Mouse (Mus musculus): ENCODE measurements around the gene Pou2f3. TPM values are rescaled to one million over a fixed set of nuclear protein-coding genes. Genes with fewer than 3 reads are reported as not detected.
A peak's percentile ranks its signal among the peaks of the same experiment; 100 is the strongest.

Gene Pou2f3
- not detected in 2 replicates for polyA plus RNA-seq (2014; fragmentation: Nextera tagmentation; extraction: Ambion mirVana)

GRCm38 (mm10) chr9:43210190-43210682 lies at the start of gene Pou2f3:
Gene Pou2f3, minus strand, starts transcription at chr9:43210369.
- Histone ChIP-seq H3K4me2 (ENCODE audit: low read depth) (peak within 1 kb of the TSS; percentile 5; the same call in 1 of the 2 replicates), H3K4me3 (ENCODE audit: low read depth, low read length) (no peak within 1 kb of the TSS), H3K9ac (ENCODE audit: low read length) (peak within 1 kb of the TSS; percentile 35; the same call in 1 of the 2 replicates), H3K36me3 (ENCODE audit: control insufficient read depth, insufficient read depth, low read length) (no peaks in the 10 kb centered on the region), H3K9me3 (ENCODE audit: control insufficient read depth, low read length) (no peaks in the 10 kb centered on the region), H3K27me3 (ENCODE audit: control insufficient read depth, insufficient read depth, low read length) (peaks cover 14% of the 10 kb centered on the region), H3K4me1 (ENCODE audit: control insufficient read depth, insufficient read depth, low read length) (peaks cover 13% of the 10 kb centered on the region), H3K27ac (ENCODE audit: low read depth, low read length) (no peak within 1 kb of the TSS)
- no peak for ATAC-seq (ENCODE audit: insufficient read depth, low FRiP score, low TSS enrichment)
- DNase-seq (ENCODE audit: low spot score): peak; percentile 48
- 3% methylated on average over 13 of the region's 13 CpGs for WGBS

- Histone ChIP-seq H3K9me3 (ENCODE audit: control insufficient read depth, low read length) (no peaks in the 10 kb centered on the region), H3K27me3 (ENCODE audit: control insufficient read depth, insufficient read depth, low read length) (no peaks in the 10 kb centered on the region), H3K4me2 (ENCODE audit: low read depth) (no peak overlapping the region), H3K27ac (ENCODE audit: low read depth, low read length) (peak overlapping the region; percentile 81), H3K36me3 (ENCODE audit: control insufficient read depth, insufficient read depth, low read length) (no peaks in the 10 kb centered on the region), H3K4me3 (ENCODE audit: low read depth, low read length) (no peak overlapping the region), H3K9ac (ENCODE audit: low read length) (peak overlapping the region; percentile 39; the same call in 1 of the 2 replicates), H3K4me1 (ENCODE audit: control insufficient read depth, insufficient read depth, low read length) (peaks cover 7% of the 10 kb centered on the region; the same call in 1 of the 2 replicates)
- DNase-seq (ENCODE audit: low spot score) (peak; percentile 65), ATAC-seq (ENCODE audit: insufficient read depth, low FRiP score, low TSS enrichment) (no peak)
- 4% methylated on average over 5 of the region's 5 CpGs for WGBS
Observed at GRCm38 (mm10) chr9:43253271-43253681, 43.1 kb upstream of the Pou2f3 start.

DNA sequence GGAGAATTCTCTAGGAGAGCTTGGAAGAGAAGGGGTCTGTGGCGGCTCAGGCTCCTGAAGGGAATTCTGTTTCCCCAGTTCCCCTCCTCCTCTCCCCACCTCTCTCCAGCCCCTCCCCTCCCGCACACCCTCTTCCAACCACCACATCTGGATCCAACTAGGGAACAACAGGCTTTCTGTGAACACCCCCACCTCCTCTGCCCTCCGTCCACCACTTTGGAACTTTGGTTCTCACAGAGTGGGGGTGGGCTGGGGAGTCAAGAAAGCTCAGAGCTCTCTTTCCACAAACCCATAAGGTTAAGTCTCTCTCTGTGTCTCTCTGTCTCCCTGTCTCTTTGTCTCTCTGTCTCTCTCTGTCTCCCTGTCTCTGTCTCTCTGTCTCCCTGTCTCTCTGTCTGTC lies 42.6 kb upstream of the Pou2f3 start:
- WGBS: 25% methylated on average over 3 of the region's 3 CpGs
- no peak overlapping the region for H3K4me3 ChIP-seq (ENCODE audit: low read depth, low read length)
- H3K9ac ChIP-seq (ENCODE audit: low read length): peak overlapping the region; percentile 39; the same call in 1 of the 2 replicates
- DNase-seq (ENCODE audit: low spot score): peak; percentile 71
- H3K27me3 ChIP-seq (ENCODE audit: control insufficient read depth, insufficient read depth, low read length): no peaks in the 10 kb centered on the region
- no peak overlapping the region for H3K4me2 ChIP-seq (ENCODE audit: low read depth)
- H3K27ac ChIP-seq (ENCODE audit: low read depth, low read length): peak overlapping the region; percentile 81
- no peak for ATAC-seq (ENCODE audit: insufficient read depth, low FRiP score, low TSS enrichment)
- H3K4me1 ChIP-seq (ENCODE audit: control insufficient read depth, insufficient read depth, low read length): peaks cover 7% of the 10 kb centered on the region; the same call in 1 of the 2 replicates
- no peaks in the 10 kb centered on the region for H3K36me3 ChIP-seq (ENCODE audit: control insufficient read depth, insufficient read depth, low read length)
- H3K9me3 ChIP-seq (ENCODE audit: control insufficient read depth, low read length): no peaks in the 10 kb centered on the region

- H3K27ac ChIP-seq (ENCODE audit: low read depth, low read length): no peak overlapping the region
- no peak for DNase-seq (ENCODE audit: low spot score)
- ATAC-seq (ENCODE audit: insufficient read depth, low FRiP score, low TSS enrichment): no peak
Observed at GRCm38 (mm10) chr9:43251786-43252185, 41.6 kb upstream of the Pou2f3 start.

DNA sequence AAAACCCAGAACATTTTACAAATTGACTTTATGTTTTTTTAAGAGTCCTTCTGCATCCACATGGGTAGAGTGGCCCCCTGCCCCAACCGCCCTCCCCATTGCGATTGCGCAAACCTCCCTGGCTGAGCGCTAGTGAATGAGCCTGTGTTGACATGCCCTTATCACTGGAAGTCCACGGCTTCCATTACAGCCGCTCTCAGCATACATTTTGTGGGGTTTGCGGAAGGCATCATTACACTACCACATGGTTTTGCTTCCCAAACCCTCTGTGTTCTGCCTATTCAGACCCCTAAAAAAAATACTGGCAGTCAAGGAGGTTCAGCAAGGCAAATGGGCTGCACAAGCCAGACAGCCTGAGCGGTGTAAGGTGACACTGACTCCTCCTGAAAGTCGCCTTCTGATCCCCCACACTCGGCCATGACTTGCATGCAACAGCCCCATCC lies 36.6 kb upstream of the Pou2f3 start:
- H3K9ac ChIP-seq (ENCODE audit: low read length): no peak overlapping the region
- no peak overlapping the region for H3K4me2 ChIP-seq (ENCODE audit: low read depth)
- no peak overlapping the region for H3K27ac ChIP-seq (ENCODE audit: low read depth, low read length)
- no peaks in the 10 kb centered on the region for H3K27me3 ChIP-seq (ENCODE audit: control insufficient read depth, insufficient read depth, low read length)
- H3K4me3 ChIP-seq (ENCODE audit: low read depth, low read length): no peak overlapping the region
- no peaks in the 10 kb centered on the region for H3K9me3 ChIP-seq (ENCODE audit: control insufficient read depth, low read length)
- 42% methylated on average over 10 of the region's 10 CpGs for WGBS
- DNase-seq (ENCODE audit: low spot score): no peak
- no peaks in the 10 kb centered on the region for H3K4me1 ChIP-seq (ENCODE audit: control insufficient read depth, insufficient read depth, low read length)
- no peak for ATAC-seq (ENCODE audit: insufficient read depth, low FRiP score, low TSS enrichment)
- no peaks in the 10 kb centered on the region for H3K36me3 ChIP-seq (ENCODE audit: control insufficient read depth, insufficient read depth, low read length)

More at GRCm38 (mm10) chr9:43251786-43252185, 41.6 kb upstream of the Pou2f3 start:
- Histone ChIP-seq H3K4me1 (ENCODE audit: control insufficient read depth, insufficient read depth, low read length) (peaks cover 7% of the 10 kb centered on the region; the same call in 1 of the 2 replicates), H3K9me3 (ENCODE audit: control insufficient read depth, low read length) (no peaks in the 10 kb centered on the region), H3K27me3 (ENCODE audit: control insufficient read depth, insufficient read depth, low read length) (no peaks in the 10 kb centered on the region), H3K4me3 (ENCODE audit: low read depth, low read length) (no peak overlapping the region), H3K9ac (ENCODE audit: low read length) (no peak overlapping the region), H3K4me2 (ENCODE audit: low read depth) (no peak overlapping the region), H3K36me3 (ENCODE audit: control insufficient read depth, insufficient read depth, low read length) (no peaks in the 10 kb centered on the region)
- WGBS: 81% methylated on average over 2 of the region's 2 CpGs

- Histone ChIP-seq H3K27me3 (ENCODE audit: control insufficient read depth, insufficient read depth, low read length) (no peaks in the 10 kb centered on the region), H3K36me3 (ENCODE audit: control insufficient read depth, insufficient read depth, low read length) (no peaks in the 10 kb centered on the region), H3K9ac (ENCODE audit: low read length) (no peak overlapping the region), H3K4me3 (ENCODE audit: low read depth, low read length) (no peak overlapping the region), H3K4me1 (ENCODE audit: control insufficient read depth, insufficient read depth, low read length) (no peaks in the 10 kb centered on the region), H3K27ac (ENCODE audit: low read depth, low read length) (no peak overlapping the region), H3K9me3 (ENCODE audit: control insufficient read depth, low read length) (no peaks in the 10 kb centered on the region), H3K4me2 (ENCODE audit: low read depth) (no peak overlapping the region)
- ATAC-seq (ENCODE audit: insufficient read depth, low FRiP score, low TSS enrichment) (no peak), DNase-seq (ENCODE audit: low spot score) (no peak)
- 91% methylated on average over 7 of the region's 7 CpGs for WGBS
Observed at GRCm38 (mm10) chr9:43245801-43246570, 35.8 kb upstream of the Pou2f3 start.

- Histone ChIP-seq H3K27ac (ENCODE audit: low read depth, low read length) (no peak overlapping the region), H3K9me3 (ENCODE audit: control insufficient read depth, low read length) (no peaks in the 10 kb centered on the region), H3K4me2 (ENCODE audit: low read depth) (no peak overlapping the region), H3K36me3 (ENCODE audit: control insufficient read depth, insufficient read depth, low read length) (no peaks in the 10 kb centered on the region), H3K4me3 (ENCODE audit: low read depth, low read length) (no peak overlapping the region), H3K27me3 (ENCODE audit: control insufficient read depth, insufficient read depth, low read length) (peaks cover 9% of the 10 kb centered on the region), H3K4me1 (ENCODE audit: control insufficient read depth, insufficient read depth, low read length) (peaks cover 9% of the 10 kb centered on the region), H3K9ac (ENCODE audit: low read length) (no peak overlapping the region)
- WGBS: 83% methylated on average over 5 of the region's 5 CpGs
- no peak for DNase-seq (ENCODE audit: low spot score)
- no peak for ATAC-seq (ENCODE audit: insufficient read depth, low FRiP score, low TSS enrichment)
Observed at GRCm38 (mm10) chr9:43242432-43242831, 32.3 kb upstream of the Pou2f3 start.

- Histone ChIP-seq H3K36me3 (ENCODE audit: control insufficient read depth, insufficient read depth, low read length) (no peaks in the 10 kb centered on the region), H3K4me2 (ENCODE audit: low read depth) (no peak overlapping the region), H3K4me3 (ENCODE audit: low read depth, low read length) (no peak overlapping the region), H3K27ac (ENCODE audit: low read depth, low read length) (no peak overlapping the region), H3K9ac (ENCODE audit: low read length) (no peak overlapping the region), H3K9me3 (ENCODE audit: control insufficient read depth, low read length) (no peaks in the 10 kb centered on the region), H3K27me3 (ENCODE audit: control insufficient read depth, insufficient read depth, low read length) (peaks cover 9% of the 10 kb centered on the region), H3K4me1 (ENCODE audit: control insufficient read depth, insufficient read depth, low read length) (peaks cover 11% of the 10 kb centered on the region)
- DNase-seq (ENCODE audit: low spot score): no peak
- WGBS: 86% methylated on average over 8 of the region's 8 CpGs
- no peak for ATAC-seq (ENCODE audit: insufficient read depth, low FRiP score, low TSS enrichment)
Observed at GRCm38 (mm10) chr9:43241970-43242369, 31.8 kb upstream of the Pou2f3 start.

- H3K4me3 ChIP-seq (ENCODE audit: low read depth, low read length): no peak overlapping the region
- H3K9me3 ChIP-seq (ENCODE audit: control insufficient read depth, low read length): no peaks in the 10 kb centered on the region
- H3K27me3 ChIP-seq (ENCODE audit: control insufficient read depth, insufficient read depth, low read length): peaks cover 9% of the 10 kb centered on the region
- H3K27ac ChIP-seq (ENCODE audit: low read depth, low read length): no peak overlapping the region
- no peak overlapping the region for H3K9ac ChIP-seq (ENCODE audit: low read length)
- peaks cover 11% of the 10 kb centered on the region for H3K4me1 ChIP-seq (ENCODE audit: control insufficient read depth, insufficient read depth, low read length)
- 49% methylated on average over 4 of the region's 4 CpGs for WGBS
- ATAC-seq (ENCODE audit: insufficient read depth, low FRiP score, low TSS enrichment) (no peak), DNase-seq (ENCODE audit: low spot score) (no peak)
- H3K4me2 ChIP-seq (ENCODE audit: low read depth): no peak overlapping the region
- no peaks in the 10 kb centered on the region for H3K36me3 ChIP-seq (ENCODE audit: control insufficient read depth, insufficient read depth, low read length)
Observed at GRCm38 (mm10) chr9:43241291-43241690, 31.1 kb upstream of the Pou2f3 start.
